Mouse (Mus musculus) G1E (cell line): ENCODE results near the gene Siglecg. TPM values are rescaled to one million over a fixed set of nuclear protein-coding genes. Genes with fewer than 3 reads are reported as not detected.
A peak's percentile ranks its signal among the peaks of the same experiment; 100 is the strongest.
"Not testable (repeated sequence)": the region's sequence is repeated elsewhere in the genome, so short reads cannot be mapped to it uniquely, and the experiment has no call there.

Experiments used
- ATAC-seq: 2 replicates; pipeline ENCODE4 v1.8.0; 2016; ENCODE audit warnings: mild to moderate bottlenecking; ENCODE audit not compliant: insufficient number of reproducible peaks, poor library complexity, low FRiP score, severe bottlenecking; ENCODE audit errors: extremely low read depth
- DNase-seq: peaks from one replicate; pipeline ENCODE4 v3.0.0; 2012; ENCODE audit warnings: low spot score
- H3K27me3 ChIP-seq: 2 replicates; pipeline ENCODE4 v1.6.1; 2012; ENCODE audit warnings: mild to moderate bottlenecking, low read length, inconsistent platforms; ENCODE audit not compliant: insufficient read depth
- H3K36me3 ChIP-seq: replicated peaks from 2 replicates; pipeline ENCODE3; 2012; ENCODE audit warnings: mild to moderate bottlenecking, inconsistent platforms
- H3K4me1 ChIP-seq: 2 replicates; pipeline ENCODE4 v1.6.1; 2012; ENCODE audit warnings: low read depth, low read length, inconsistent platforms, mixed read lengths; ENCODE audit not compliant: insufficient read depth
- H3K4me3 ChIP-seq: 2 replicates; pipeline ENCODE4 v1.5.1; 2012; ENCODE audit warnings: low read depth, mild to moderate bottlenecking, inconsistent platforms, low read length, moderate library complexity, mixed read lengths
- H3K9me3 ChIP-seq: replicated peaks from 2 replicates; pipeline ENCODE4 v1.6.1; 2012; ENCODE audit warnings: inconsistent platforms
- CTCF ChIP-seq: IDR thresholded peaks from 2 replicates; pipeline ENCODE4 v1.5.1; 2012; ENCODE audit warnings: low read depth, low read length, inconsistent platforms, mixed read lengths
- GATA1 ChIP-seq: IDR thresholded peaks from 2 replicates; pipeline ENCODE4 v1.6.1; 2012; ENCODE audit warnings: borderline replicate concordance, low read length, inconsistent platforms, mixed read lengths
- GATA2 ChIP-seq: IDR thresholded peaks from 2 replicates; pipeline ENCODE4 v1.6.1; 2012; ENCODE audit warnings: low read depth, low read length, inconsistent platforms, borderline replicate concordance
- POLR2AphosphoS5 ChIP-seq: IDR thresholded peaks from 2 replicates; pipeline ENCODE4 v1.6.1; 2012; ENCODE audit warnings: low read depth, low read length, inconsistent platforms; ENCODE audit not compliant: insufficient replicate concordance
- TAL1 ChIP-seq: conservative IDR thresholded peaks from 2 replicates; pipeline ENCODE4 v1.6.1; 2012; ENCODE audit warnings: low read depth, low read length, inconsistent platforms, mixed read lengths
- polyA plus RNA-seq: library from polyadenylated mRNA; stranded (reverse); fragments of >175 nt; gene quantifications from 2 replicates; pipeline ENCODE4 v1.2.3, GENCODE M21; 2012
- total RNA-seq, 2 experiments: library from RNA; stranded (forward) in 1 of 2; stranded (reverse) in 1 of 2; fragments of 200-1000 nt in 1 of 2; fragments of >200 nt in 1 of 2; fragmentation: Nextera tagmentation in 1 of 2; gene quantifications; 2 replicates each; pipeline ENCODE4 v1.2.3; 2014 to 2017

The Siglecg gene
- total and polyA plus RNA-seq, 3 experiments, result 0.11 TPM; not detected in 2

- H3K36me3 ChIP-seq, result no peaks in the 10 kb centered on the region
- no peaks in the 10 kb centered on the region for H3K9me3 ChIP-seq
- no peak for DNase-seq
- no peak for ATAC-seq
- H3K27me3 ChIP-seq, result no peaks in the 10 kb centered on the region
- H3K4me3 ChIP-seq, result no peak overlapping the region
- H3K4me1 ChIP-seq, result no peaks in the 10 kb centered on the region
- TF ChIP-seq TAL1 (no peak), GATA1 (no peak)
These were observed 5.3 kb upstream of the Siglecg start for GRCm38 (mm10) chr7:43402718-43403117.

- no peaks in the 10 kb centered on the region for H3K4me1 ChIP-seq
- no peaks in the 10 kb centered on the region for H3K36me3 ChIP-seq
- no peak overlapping the region for H3K4me3 ChIP-seq
- no peak for TF ChIP-seq CTCF
- no peak for TF ChIP-seq POLR2AphosphoS5
- TF ChIP-seq GATA2, result no peak
- TF ChIP-seq TAL1, result no peak
- no peak for TF ChIP-seq GATA1
- H3K27me3 ChIP-seq, result peaks cover 2% of the 10 kb centered on the region; the same call in 1 of the 2 replicates
- ATAC-seq (no peak), DNase-seq (no peak)
- H3K9me3 ChIP-seq, result no peaks in the 10 kb centered on the region
These were observed 431 bp upstream of the Siglecg start for GRCm38 (mm10) chr7:43407573-43407972.

- TF ChIP-seq GATA1 (no peak), CTCF (no peak), GATA2 (no peak), TAL1 (no peak), POLR2AphosphoS5 (no peak)
- no peaks in the 10 kb centered on the region for H3K4me1 ChIP-seq
- H3K27me3 ChIP-seq, result peaks cover 4% of the 10 kb centered on the region; the same call in 1 of the 2 replicates
- ATAC-seq (no peak), DNase-seq (no peak)
- no peaks in the 10 kb centered on the region for H3K9me3 ChIP-seq
- no peaks in the 10 kb centered on the region for H3K36me3 ChIP-seq
- no peak overlapping the region for H3K4me3 ChIP-seq
These were observed 1.1 kb downstream of the Siglecg start for GRCm38 (mm10) chr7:43409084-43409483.

GRCm38 (mm10) chr7:43411724-43412123, 3.7 kb downstream of the Siglecg start:
- not testable (repeated sequence) for H3K36me3 ChIP-seq, DNase-seq

GRCm38 (mm10) chr7:43417298-43417697, 9.3 kb downstream of the Siglecg start:
- Histone ChIP-seq H3K36me3 (no peaks in the 10 kb centered on the region), H3K4me3 (no peak overlapping the region), H3K9me3 (no peaks in the 10 kb centered on the region), H3K27me3 (peaks cover 5% of the 10 kb centered on the region; the same call in 1 of the 2 replicates), H3K4me1 (peaks cover 5% of the 10 kb centered on the region; the same call in 1 of the 2 replicates)
- TF ChIP-seq POLR2AphosphoS5 (no peak), CTCF (peak; percentile 36; the same call in 1 of the 2 replicates)
- ATAC-seq (no peak), DNase-seq (no peak)

More at GRCm38 (mm10) chr7:43411724-43412123, 3.7 kb downstream of the Siglecg start:
- not testable (repeated sequence) for H3K4me1 ChIP-seq, ATAC-seq, H3K27me3 ChIP-seq, H3K9me3 ChIP-seq, H3K4me3 ChIP-seq

- Histone ChIP-seq H3K4me3 (no peak overlapping the region), H3K4me1 (no peaks in the 10 kb centered on the region), H3K36me3 (no peaks in the 10 kb centered on the region), H3K27me3 (peaks cover under 1% of the 10 kb centered on the region; the same call in 1 of the 2 replicates), H3K9me3 (no peaks in the 10 kb centered on the region)
- TF ChIP-seq GATA2 (no peak), GATA1 (no peak), CTCF (peak; percentile 97), POLR2AphosphoS5 (no peak), TAL1 (no peak)
- DNase-seq (peak; percentile 61), ATAC-seq (peak; percentile 88)
These were observed 15.1 kb downstream of the Siglecg start for GRCm38 (mm10) chr7:43422995-43423617.
